9 mouse cellular contexts compared by ENCODE assay signal in genomic region chr8:117109801-117110390, GRCm38 (mm10). TPM values are rescaled to one million over a fixed set of nuclear protein-coding genes. Genes with fewer than 3 reads are reported as not detected.
DNase-seq lines count a peak whose midpoint lies in the region; ATAC-seq and TF ChIP-seq lines count a peak whose summit lies in the region.
"Had no signal": no experiment of that assay in that cellular context is flagged by ENCODE, and none has a peak within 500 bp of the region (broad histone marks: within the 10 kb centered on the region; RNA-seq: fewer than 3 reads in every experiment).

No protein-coding gene starts in this region.

- no peaks in the 10 kb centered on the region; the same call in 1 of the 2 replicates for H3K27me3 ChIP-seq in liver, embryonic 12.5 days (replicated peaks)
- no peaks in the 10 kb centered on the region for H3K27me3 ChIP-seq in heart, postnatal 0 days (ENCODE audit: control insufficient read depth, insufficient read depth, low read length)
- H3K27me3 ChIP-seq in liver, embryonic 11.5 days (replicated peaks; ENCODE audit: control insufficient read depth, insufficient read depth, low read length): no peaks in the 10 kb centered on the region

- no peak for ATAC-seq in liver, embryonic 12.5 days
- no peak for ATAC-seq in heart, postnatal 0 days (ENCODE audit: insufficient read depth, low read depth)
- ATAC-seq in liver, embryonic 11.5 days (replicated peaks; ENCODE audit: low FRiP score): no peak
- ATAC-seq in activated CD4-positive, CD25-positive, alpha-beta regulatory T cell, adult 4 months: no peak

- H3K4me3 ChIP-seq in liver, embryonic 12.5 days: no peak overlapping the region
- H3K4me3 ChIP-seq in heart, postnatal 0 days (ENCODE audit: low read depth, low read length): no peak overlapping the region
- H3K4me3 ChIP-seq in liver, embryonic 11.5 days (ENCODE audit: low read depth, low read length): no peak overlapping the region

- H3K36me3 ChIP-seq in liver, embryonic 12.5 days: peaks cover 12% of the 10 kb centered on the region
- H3K36me3 ChIP-seq in heart, postnatal 0 days (replicated peaks; ENCODE audit: control insufficient read depth, insufficient read depth, low read length): no peaks in the 10 kb centered on the region
- peaks cover 5% of the 10 kb centered on the region; the same call in 1 of the 2 replicates for H3K36me3 ChIP-seq in liver, embryonic 11.5 days (ENCODE audit: control insufficient read depth, insufficient read depth, low read length)

- no peak overlapping the region; the same call in 1 of the 2 replicates for H3K4me2 ChIP-seq in liver, embryonic 12.5 days
- peak overlapping the region; percentile 31; the same call in 1 of the 2 replicates for H3K4me2 ChIP-seq in heart, postnatal 0 days (ENCODE audit: low read depth, low read length)
- H3K4me2 ChIP-seq in liver, embryonic 11.5 days: no peak overlapping the region

- peaks cover 4% of the 10 kb centered on the region for H3K9me3 ChIP-seq in liver, embryonic 12.5 days (replicated peaks)
- no peaks in the 10 kb centered on the region for H3K9me3 ChIP-seq in heart, postnatal 0 days (replicated peaks; ENCODE audit: control insufficient read depth, low read length)
- H3K9me3 ChIP-seq in liver, embryonic 11.5 days (ENCODE audit: control insufficient read depth, low read length): peaks cover 4% of the 10 kb centered on the region; the same call in 1 of the 2 replicates

- H3K4me1 ChIP-seq in liver, embryonic 12.5 days: peaks cover 19% of the 10 kb centered on the region
- H3K4me1 ChIP-seq in heart, postnatal 0 days (ENCODE audit: control insufficient read depth, insufficient read depth): no peaks in the 10 kb centered on the region
- peaks cover 3% of the 10 kb centered on the region for H3K4me1 ChIP-seq in liver, embryonic 11.5 days (replicated peaks; ENCODE audit: control insufficient read depth, insufficient read depth, low read length)

- TF ChIP-seq CTCF in heart, postnatal 0 days (IDR thresholded peaks at IDR 0.05; ENCODE audit: low read depth): peak; percentile 57

- WGBS in liver, embryonic 12.5 days (ENCODE audit: insufficient replicate concordance): 47% methylated on average over 16 of the region's 16 CpGs
- 52% methylated on average over 16 of the region's 16 CpGs for WGBS in heart, postnatal 0 days
- WGBS in liver, embryonic 11.5 days: 51% methylated on average over 16 of the region's 16 CpGs

- no peak overlapping the region for H3K27ac ChIP-seq in liver, embryonic 12.5 days
- H3K27ac ChIP-seq in heart, postnatal 0 days (ENCODE audit: low read depth): no peak overlapping the region
- H3K27ac ChIP-seq in liver, embryonic 11.5 days (ENCODE audit: low read depth, low read length): no peak overlapping the region

- no peak for TF ChIP-seq EP300 in heart, postnatal 0 days (IDR thresholded peaks at IDR 0.05; ENCODE audit: low read depth)

- H3K9ac ChIP-seq in liver, embryonic 12.5 days: no peak overlapping the region
- no peak overlapping the region for H3K9ac ChIP-seq in heart, postnatal 0 days (replicated peaks; ENCODE audit: low read depth, low read length)
- no peak overlapping the region for H3K9ac ChIP-seq in liver, embryonic 11.5 days (ENCODE audit: low read depth, low read length)

- DNase-seq in liver (peak; percentile 76), R1 (ENCODE audit: low read depth, low spot score) (peak; percentile 90)
- peak; percentile 41 to 70 for DNase-seq in cerebellum, postnatal 25 days
- no peak for DNase-seq in heart, postnatal 0 days (ENCODE audit: low spot score)
- peak; percentile 56 for DNase-seq in liver, embryonic 11.5 days (ENCODE audit: low spot score)
- peak; percentile 51 to 55 for DNase-seq in right cerebral cortex, postnatal 10 days (ENCODE audit: low spot score in 2 of 2)

RNA-seq across cellular contexts. Expression of gene Bco1, which starts 14.2 kb away (rescaled TPM):
- 10.3 and 10.8 TPM in 2 replicates for polyA plus RNA-seq in liver, embryonic 12.5 days (2016; fragmentation: Nextera tagmentation; extraction: Ambion mirVana)
- total RNA-seq in heart, postnatal 0 days (2014; rRNA removed; ENCODE audit: low replicate concordance): not detected in 2 replicates
- polyA plus RNA-seq in heart, postnatal 0 days (2015; fragmentation: Nextera tagmentation; extraction: Ambion mirVana): not detected in 2 replicates
- 11.3 and 11.9 TPM in 2 replicates for polyA plus RNA-seq in liver, embryonic 11.5 days (2014; fragmentation: Nextera tagmentation; extraction: Ambion mirVana)
- not detected for polyA plus RNA-seq in activated CD4-positive, CD25-positive, alpha-beta regulatory T cell, adult 4 months (2017; shearing (Covaris generic))
- total RNA-seq: neutrophil, adult 5-6 weeks had no signal

RNA-seq across cellular contexts. Expression of gene Pkd1l2, which starts 27.6 kb away (rescaled TPM):
- 0.01 and 0.02 TPM in 2 replicates for polyA plus RNA-seq in liver, embryonic 12.5 days (2016; fragmentation: Nextera tagmentation; extraction: Ambion mirVana)
- total RNA-seq in heart, postnatal 0 days (2014; rRNA removed; ENCODE audit: low replicate concordance): not detected in 2 replicates
- polyA plus RNA-seq in heart, postnatal 0 days (2015; fragmentation: Nextera tagmentation; extraction: Ambion mirVana): 0.01 TPM in 1 of 2 replicates, not detected in the other
- 0.03 and 0.16 TPM in 2 replicates for polyA plus RNA-seq in liver, embryonic 11.5 days (2014; fragmentation: Nextera tagmentation; extraction: Ambion mirVana)
- under 1 TPM; 0.31 to 0.74 TPM for polyA plus RNA-seq in activated CD4-positive, CD25-positive, alpha-beta regulatory T cell, adult 4 months (2017; shearing (Covaris generic))

RNA-seq across cellular contexts. Expression of gene Gan, which starts 48.0 kb away (rescaled TPM):
- polyA plus RNA-seq in liver, embryonic 12.5 days (2016; fragmentation: Nextera tagmentation; extraction: Ambion mirVana): 1.9 and 2.1 TPM in 2 replicates
- total RNA-seq in heart, postnatal 0 days (2014; rRNA removed; ENCODE audit: low replicate concordance): 3.1 and 4.0 TPM in 2 replicates
- polyA plus RNA-seq in heart, postnatal 0 days (2015; fragmentation: Nextera tagmentation; extraction: Ambion mirVana): 0.60 and 0.99 TPM in 2 replicates
- polyA plus RNA-seq in liver, embryonic 11.5 days (2014; fragmentation: Nextera tagmentation; extraction: Ambion mirVana): 2.0 and 2.1 TPM in 2 replicates
- polyA plus RNA-seq in activated CD4-positive, CD25-positive, alpha-beta regulatory T cell, adult 4 months (2017; shearing (Covaris generic)): 1 to 10 TPM; 2.1 to 2.2 TPM

Comparison
In these comparisons a context has a peak if more than half of its experiments do, and no peak if none do; other contexts are left out.
1. RNA of gene Bco1, which starts 14.2 kb away (polyA plus RNA-seq): 11.3 to 11.9 TPM in liver, embryonic 11.5 days and 10.3 to 10.8 TPM in liver, embryonic 12.5 days; not detected in heart, postnatal 0 days and not detected in activated CD4-positive, CD25-positive, alpha-beta regulatory T cell, adult 4 months; every median in the first group is over 10 times any median in the second.